Mouse (Mus musculus): ENCODE measurements around the gene Tst. TPM values are rescaled to one million over a fixed set of nuclear protein-coding genes. Genes with fewer than 3 reads are reported as not detected.

Tst gene
- polyA plus RNA-seq, 1 experiment, result 23.8 TPM

DNA sequence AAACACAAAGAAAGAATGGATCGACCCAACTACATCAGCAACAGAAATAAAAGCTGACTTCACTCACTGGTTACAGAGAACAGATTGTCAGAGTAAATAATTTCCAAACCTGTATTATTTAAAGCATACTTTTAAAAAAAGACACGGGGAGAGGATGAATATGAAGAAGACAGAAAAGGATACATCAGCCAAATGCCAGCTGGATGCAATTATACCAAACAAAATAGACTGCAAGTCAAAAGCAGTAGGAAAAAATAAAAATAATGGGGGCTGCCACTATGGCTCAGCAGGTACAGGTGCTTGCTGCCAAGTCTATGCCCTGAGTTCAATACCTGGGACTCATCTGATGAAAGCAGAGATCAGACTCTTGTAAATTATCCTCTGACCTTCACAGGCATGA is 25.5 kb downstream of the Tst start:
- Histone ChIP-seq H3K4me1 (ENCODE audit: control insufficient read depth, insufficient read depth, low read length) (peaks cover 1% of the 10 kb centered on the region; the same call in 1 of the 2 replicates), H3K4me3 (replicated peaks; ENCODE audit: control insufficient read depth, low read depth, low read length) (no peak overlapping the region), H3K27ac (ENCODE audit: control insufficient read depth, insufficient read depth, low read depth, low read length, poor library complexity) (no peak overlapping the region)
- TF ChIP-seq CTCF (IDR thresholded peaks at IDR 0.05; ENCODE audit: control insufficient read depth, insufficient read depth, low read length) (no peak), POLR2A (IDR thresholded peaks at IDR 0.05; ENCODE audit: borderline replicate concordance, control insufficient read depth, low read depth, low read length) (no peak)
- 74% methylated on average over 2 of the region's 2 CpGs for WGBS

DNA sequence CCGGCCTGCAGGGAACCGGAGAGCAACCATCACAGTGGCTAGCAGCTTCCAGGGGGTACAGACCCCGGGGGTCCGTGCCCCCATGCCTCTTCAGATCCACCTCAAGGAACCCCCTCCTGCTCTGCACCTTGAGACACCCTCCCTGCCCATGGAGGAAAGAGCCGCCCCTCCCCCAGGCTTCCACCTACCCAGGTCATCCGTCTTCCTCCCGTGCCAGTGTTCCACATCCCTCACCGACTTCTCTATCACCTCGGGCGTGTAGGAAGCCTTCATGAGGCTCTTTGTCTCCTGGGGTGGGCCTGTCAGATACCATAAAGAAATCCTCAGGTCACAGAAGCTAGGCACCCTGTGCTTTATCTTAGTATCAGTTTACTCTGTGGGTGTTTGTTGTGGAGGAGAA is 27.2 kb downstream of the Tst start:
- Histone ChIP-seq H3K27ac (ENCODE audit: control insufficient read depth, insufficient read depth, low read depth, low read length, poor library complexity) (no peak overlapping the region), H3K4me3 (replicated peaks; ENCODE audit: control insufficient read depth, low read depth, low read length) (no peak overlapping the region), H3K4me1 (ENCODE audit: control insufficient read depth, insufficient read depth, low read length) (no peaks in the 10 kb centered on the region; the same call in 1 of the 2 replicates)
- WGBS, result 80% methylated on average over 10 of the region's 10 CpGs
- TF ChIP-seq CTCF (IDR thresholded peaks at IDR 0.05; ENCODE audit: control insufficient read depth, insufficient read depth, low read length) (no peak), POLR2A (IDR thresholded peaks at IDR 0.05; ENCODE audit: borderline replicate concordance, control insufficient read depth, low read depth, low read length) (no peak)

DNA sequence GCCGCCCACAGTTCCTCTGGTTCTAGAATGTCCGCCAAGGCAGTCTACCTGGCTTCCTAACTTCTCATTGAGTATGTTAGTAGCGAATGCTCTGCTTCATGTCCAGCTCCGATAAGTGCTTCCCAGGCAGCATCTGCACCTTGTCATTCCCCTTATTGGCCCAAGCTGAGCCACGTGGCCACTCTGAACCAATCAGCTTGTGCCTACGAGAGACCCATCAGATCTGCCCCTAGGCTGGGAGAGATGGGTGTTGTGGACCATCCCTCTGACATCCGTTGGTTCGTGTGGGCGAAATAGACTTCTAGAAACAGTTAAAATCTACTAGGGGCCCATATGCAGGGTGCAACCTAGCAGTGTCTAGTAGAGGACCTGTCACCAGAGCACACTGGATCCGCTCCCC is 27.8 kb downstream of the Tst start:
- Histone ChIP-seq H3K4me1 (ENCODE audit: control insufficient read depth, insufficient read depth, low read length) (no peaks in the 10 kb centered on the region; the same call in 1 of the 2 replicates), H3K4me3 (replicated peaks; ENCODE audit: control insufficient read depth, low read depth, low read length) (no peak overlapping the region), H3K27ac (ENCODE audit: control insufficient read depth, insufficient read depth, low read depth, low read length, poor library complexity) (no peak overlapping the region)
- no peak for TF ChIP-seq CTCF (IDR thresholded peaks at IDR 0.05; ENCODE audit: control insufficient read depth, insufficient read depth, low read length)
- TF ChIP-seq POLR2A (IDR thresholded peaks at IDR 0.05; ENCODE audit: borderline replicate concordance, control insufficient read depth, low read depth, low read length), result no peak
- 80% methylated on average over 10 of the region's 10 CpGs for WGBS

DNA sequence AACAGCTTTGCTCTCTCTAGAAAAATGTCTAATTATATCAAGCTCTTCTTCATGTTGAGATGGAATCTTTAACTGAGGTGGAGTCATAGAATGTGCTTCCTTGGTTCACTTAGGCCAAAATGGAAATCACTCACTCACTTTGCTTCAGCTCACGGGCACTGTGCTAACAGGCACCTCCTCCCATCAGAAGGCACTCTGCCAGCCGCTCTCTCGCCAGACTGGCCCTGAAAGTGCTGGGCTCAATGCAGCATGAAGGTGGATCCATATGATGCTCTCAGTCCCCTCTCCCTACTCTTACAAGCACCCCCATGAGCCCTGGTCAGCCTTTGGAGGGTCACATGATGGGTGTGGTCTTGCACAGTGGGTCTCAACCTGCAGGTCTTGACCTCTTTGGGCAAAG is 31.5 kb downstream of the Tst start:
- H3K27ac ChIP-seq (ENCODE audit: control insufficient read depth, insufficient read depth, low read depth, low read length, poor library complexity), result no peak overlapping the region
- WGBS, result 68% methylated on average over 3 of the region's 3 CpGs
- H3K4me3 ChIP-seq (replicated peaks; ENCODE audit: control insufficient read depth, low read depth, low read length), result no peak overlapping the region
- TF ChIP-seq POLR2A (IDR thresholded peaks at IDR 0.05; ENCODE audit: borderline replicate concordance, control insufficient read depth, low read depth, low read length) (no peak), CTCF (IDR thresholded peaks at IDR 0.05; ENCODE audit: control insufficient read depth, insufficient read depth, low read length) (no peak)
- peaks cover 6% of the 10 kb centered on the region for H3K4me1 ChIP-seq (ENCODE audit: control insufficient read depth, insufficient read depth, low read length)

DNA sequence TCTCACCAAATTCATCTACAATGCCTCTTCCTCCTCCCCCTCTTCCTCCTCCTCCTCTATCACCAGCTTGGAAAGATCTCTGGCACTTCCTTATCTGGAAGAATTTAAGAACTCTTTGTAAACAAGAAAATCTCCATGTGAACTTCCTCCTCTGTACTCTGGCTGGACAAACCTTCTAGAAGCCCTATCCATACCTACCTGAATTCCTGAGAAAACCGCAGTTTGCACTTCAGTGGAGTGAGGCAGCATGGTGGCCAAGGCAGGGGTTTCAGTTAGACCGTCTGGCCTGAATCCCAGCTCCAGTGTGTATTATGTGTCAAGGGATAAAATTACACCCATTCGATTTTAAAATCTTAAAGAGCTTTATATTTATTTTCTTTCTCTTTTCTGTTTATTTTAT is 32.9 kb downstream of the Tst start:
- WGBS, result 63% methylated on average over 3 of the region's 3 CpGs
- Histone ChIP-seq H3K4me1 (ENCODE audit: control insufficient read depth, insufficient read depth, low read length) (peaks cover 7% of the 10 kb centered on the region), H3K4me3 (replicated peaks; ENCODE audit: control insufficient read depth, low read depth, low read length) (no peak overlapping the region), H3K27ac (ENCODE audit: control insufficient read depth, insufficient read depth, low read depth, low read length, poor library complexity) (no peak overlapping the region)
- TF ChIP-seq CTCF (IDR thresholded peaks at IDR 0.05; ENCODE audit: control insufficient read depth, insufficient read depth, low read length), result no peak
- no peak for TF ChIP-seq POLR2A (IDR thresholded peaks at IDR 0.05; ENCODE audit: borderline replicate concordance, control insufficient read depth, low read depth, low read length)

DNA sequence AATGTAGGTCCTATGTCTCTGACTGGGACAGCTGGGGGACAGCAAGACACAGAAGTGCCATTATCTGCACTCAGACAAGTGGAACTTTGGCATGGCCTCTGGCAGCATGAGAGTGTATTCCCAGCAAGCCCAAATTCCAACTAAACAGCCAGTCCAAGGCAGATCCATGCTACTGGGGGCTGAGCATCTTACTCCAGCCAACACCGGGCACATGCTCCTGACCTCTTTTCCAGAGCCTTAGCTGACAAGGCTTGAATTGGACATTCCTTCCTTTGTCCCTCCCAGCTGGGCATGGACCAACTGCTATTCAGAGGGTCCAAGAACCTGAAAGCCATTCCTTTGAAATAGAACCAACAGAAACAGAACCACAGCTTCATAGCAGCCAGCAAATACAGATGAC is 36.1 kb downstream of the Tst start:
- TF ChIP-seq POLR2A (IDR thresholded peaks at IDR 0.05; ENCODE audit: borderline replicate concordance, control insufficient read depth, low read depth, low read length) (no peak), CTCF (IDR thresholded peaks at IDR 0.05; ENCODE audit: control insufficient read depth, insufficient read depth, low read length) (no peak)

DNA sequence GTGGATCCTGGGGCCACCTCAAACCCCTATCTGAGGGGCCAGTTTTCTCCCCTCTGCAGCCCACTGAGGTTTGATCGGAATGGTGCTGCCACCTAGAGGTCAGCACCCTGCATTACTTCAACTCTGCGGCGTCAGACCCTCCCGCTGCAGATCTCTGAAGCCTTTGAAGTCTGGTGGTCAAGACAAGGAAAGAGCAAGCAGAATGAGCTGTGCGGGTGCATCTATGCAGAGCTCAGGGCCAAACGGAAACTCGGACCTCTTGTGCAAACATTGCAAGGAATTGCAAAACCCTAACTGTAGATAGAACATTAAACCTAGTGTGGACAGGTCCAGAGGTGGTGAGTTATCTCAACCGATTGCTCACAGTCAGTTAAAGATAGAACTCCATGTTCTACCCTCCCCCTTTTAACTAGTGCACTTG is 36.8 kb downstream of the Tst start:
- Histone ChIP-seq H3K4me3 (replicated peaks; ENCODE audit: control insufficient read depth, low read depth, low read length) (no peak overlapping the region), H3K4me1 (ENCODE audit: control insufficient read depth, insufficient read depth, low read length) (peaks cover 7% of the 10 kb centered on the region), H3K27ac (ENCODE audit: control insufficient read depth, insufficient read depth, low read depth, low read length, poor library complexity) (peak overlapping the region; percentile 71)
- 3% methylated on average over 8 of the region's 8 CpGs for WGBS
- TF ChIP-seq POLR2A (IDR thresholded peaks at IDR 0.05; ENCODE audit: borderline replicate concordance, control insufficient read depth, low read depth, low read length) (no peak), CTCF (IDR thresholded peaks at IDR 0.05; ENCODE audit: control insufficient read depth, insufficient read depth, low read length) (peak; percentile 83)

More for the DNA sequence above, 36.1 kb downstream of the Tst start:
- Histone ChIP-seq H3K27ac (ENCODE audit: control insufficient read depth, insufficient read depth, low read depth, low read length, poor library complexity) (peak overlapping the region; percentile 30; the same call in 1 of the 2 replicates), H3K4me1 (ENCODE audit: control insufficient read depth, insufficient read depth, low read length) (peaks cover 7% of the 10 kb centered on the region), H3K4me3 (replicated peaks; ENCODE audit: control insufficient read depth, low read depth, low read length) (no peak overlapping the region)
- WGBS, result 83% methylated on average over 1 of the region's 1 CpGs

DNA sequence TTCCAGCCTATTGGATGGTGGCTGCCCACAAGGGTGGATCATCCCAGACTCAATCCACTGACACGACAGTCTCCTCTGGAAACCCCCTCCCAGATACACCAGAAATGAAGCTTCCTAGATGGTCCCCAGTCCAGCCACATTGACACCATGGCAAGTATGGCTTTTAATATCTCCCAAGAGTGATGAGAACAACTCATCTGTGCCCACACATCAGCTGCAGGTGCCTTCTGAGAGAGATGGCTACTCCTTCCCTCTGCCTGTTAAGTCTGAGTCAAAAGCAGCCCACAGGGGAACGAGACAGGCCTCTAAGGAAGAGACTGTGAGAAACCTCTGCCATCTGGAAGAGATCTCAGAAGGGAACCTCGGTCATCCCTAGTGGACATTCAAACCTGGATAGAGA is 37.9 kb downstream of the Tst start:
- Histone ChIP-seq H3K4me3 (replicated peaks; ENCODE audit: control insufficient read depth, low read depth, low read length) (no peak overlapping the region), H3K4me1 (ENCODE audit: control insufficient read depth, insufficient read depth, low read length) (peaks cover 7% of the 10 kb centered on the region), H3K27ac (ENCODE audit: control insufficient read depth, insufficient read depth, low read depth, low read length, poor library complexity) (peak overlapping the region; percentile 54; the same call in 1 of the 2 replicates)
- WGBS, result 32% methylated on average over 3 of the region's 3 CpGs
- no peak for TF ChIP-seq POLR2A (IDR thresholded peaks at IDR 0.05; ENCODE audit: borderline replicate concordance, control insufficient read depth, low read depth, low read length)
- TF ChIP-seq CTCF (IDR thresholded peaks at IDR 0.05; ENCODE audit: control insufficient read depth, insufficient read depth, low read length), result no peak

DNA sequence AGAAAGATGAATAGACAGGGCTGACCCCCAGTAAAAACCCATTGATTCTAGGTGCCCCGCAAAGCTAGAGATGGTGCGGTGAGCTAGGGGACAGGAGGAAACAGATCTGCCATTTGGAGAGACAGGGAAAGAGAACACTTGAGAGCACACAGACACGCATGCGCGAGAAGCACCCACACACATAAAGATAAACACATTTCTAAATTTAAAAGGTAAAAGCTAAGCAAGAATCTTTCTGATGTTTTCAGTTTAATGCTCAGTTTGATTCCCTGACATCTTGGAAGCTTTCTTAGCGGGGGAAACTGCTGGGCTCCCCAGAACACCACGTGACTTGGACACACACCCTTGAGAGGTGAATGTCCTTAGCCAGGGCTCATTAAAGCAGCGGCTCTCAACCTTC is 38.8 kb downstream of the Tst start:
- Histone ChIP-seq H3K27ac (ENCODE audit: control insufficient read depth, insufficient read depth, low read depth, low read length, poor library complexity) (no peak overlapping the region), H3K4me1 (ENCODE audit: control insufficient read depth, insufficient read depth, low read length) (peaks cover 7% of the 10 kb centered on the region), H3K4me3 (replicated peaks; ENCODE audit: control insufficient read depth, low read depth, low read length) (no peak overlapping the region)
- TF ChIP-seq CTCF (IDR thresholded peaks at IDR 0.05; ENCODE audit: control insufficient read depth, insufficient read depth, low read length) (no peak), POLR2A (IDR thresholded peaks at IDR 0.05; ENCODE audit: borderline replicate concordance, control insufficient read depth, low read depth, low read length) (no peak)
- WGBS, result 86% methylated on average over 8 of the region's 8 CpGs

Data from bone marrow, adult 2 months (tissue).